Mouse (Mus musculus) hindbrain, embryonic 13.5 days (tissue): Measurements from ENCODE around the gene Gm498. TPM values are rescaled to one million over a fixed set of nuclear protein-coding genes. Genes with fewer than 3 reads are reported as not detected.

Experiments
- ATAC-seq: fragments of 200-750 bp; cut with Nextera tagmentation; 2 replicates; pipeline ENCODE4 v1.8.0; 2017; ENCODE audit warnings: moderate TSS enrichment; ENCODE audit not compliant: low FRiP score
- H3K27ac ChIP-seq: fragments of 300-500 bp; sonication (generic); 2 replicates; pipeline ENCODE4 v1.5.1; 2015; ENCODE audit warnings: inconsistent platforms, mild to moderate bottlenecking, moderate library complexity
- H3K27me3 ChIP-seq: fragments of 300-500 bp; sonication (generic); 2 replicates; pipeline ENCODE4 v1.6.1; 2015; ENCODE audit warnings: mild to moderate bottlenecking, inconsistent platforms
- H3K36me3 ChIP-seq: fragments of 300-500 bp; sonication (generic); 2 replicates; pipeline ENCODE4 v1.6.1; 2015; ENCODE audit warnings: mild to moderate bottlenecking, inconsistent platforms
- H3K4me1 ChIP-seq: fragments of 300-500 bp; sonication (generic); replicated peaks from 2 replicates; pipeline ENCODE4 v1.6.1; 2015; ENCODE audit warnings: inconsistent platforms
- H3K4me2 ChIP-seq: fragments of 300-500 bp; sonication (generic); 2 replicates; pipeline ENCODE4 v1.6.1; 2015; ENCODE audit warnings: inconsistent platforms, mild to moderate bottlenecking, moderate library complexity
- H3K4me3 ChIP-seq: fragments of 300-500 bp; sonication (generic); 2 replicates; pipeline ENCODE4 v1.5.1; 2015; ENCODE audit warnings: mild to moderate bottlenecking, inconsistent platforms
- H3K9ac ChIP-seq: fragments of 300-500 bp; sonication (generic); 2 replicates; pipeline ENCODE4 v1.6.1; 2015; ENCODE audit warnings: mild to moderate bottlenecking, inconsistent platforms
- H3K9me3 ChIP-seq: fragments of 300-500 bp; sonication (generic); 2 replicates; pipeline ENCODE4 v1.6.1; 2016; ENCODE audit warnings: inconsistent platforms
- WGBS: fragments of 180-500 bp; shearing (Covaris S2); methylation state at CpG from one replicate; pipeline ENCODE4 v1.1.7; 2015; 5-methylcytosine and 5-hydroxymethylcytosine counted together
- polyA plus RNA-seq: library from polyadenylated mRNA; unstranded; fragments of >200 nt; fragmentation: Nextera tagmentation; extraction: Ambion mirVana; gene quantifications from 2 replicates; pipeline ENCODE4 v1.2.1, GENCODE M21; 2015

Gene Gm498
- polyA plus RNA-seq, 1 experiment from 2014 or later = not detected

- Histone ChIP-seq H3K4me1 (peaks cover 64% of the 10 kb centered on the region), H3K9me3 (no peaks in the 10 kb centered on the region), H3K36me3 (peaks cover 27% of the 10 kb centered on the region), H3K9ac (0 out of 2 replicates have a peak overlapping the region, but pooled peaks have one; percentile 29), H3K27me3 (no peaks in the 10 kb centered on the region), H3K4me2 (peak overlapping the region; percentile 1; the same call in 1 of the 2 replicates), H3K27ac (no peak overlapping the region), H3K4me3 (no peak overlapping the region)
- 90% methylated on average over 2 of the region's 2 CpGs for WGBS
- no peak for ATAC-seq
Measured at GRCm38 (mm10) chr7:143834316-143834715, 32.3 kb upstream of the Gm498 start.

- no peak for ATAC-seq
- Histone ChIP-seq H3K4me2 (0 out of 2 replicates have a peak overlapping the region, but pooled peaks have one; percentile 1), H3K27ac (no peak overlapping the region), H3K9me3 (no peaks in the 10 kb centered on the region), H3K4me1 (peaks cover 63% of the 10 kb centered on the region), H3K27me3 (no peaks in the 10 kb centered on the region), H3K9ac (0 out of 2 replicates have a peak overlapping the region, but pooled peaks have one; percentile 29), H3K36me3 (peaks cover 33% of the 10 kb centered on the region), H3K4me3 (no peak overlapping the region)
- 76% methylated on average over 3 of the region's 3 CpGs for WGBS
Measured at GRCm38 (mm10) chr7:143834972-143835371, 31.7 kb upstream of the Gm498 start.

GRCm38 (mm10) chr7:143837705-143838358, 28.8 kb upstream of the Gm498 start:
- H3K4me1 ChIP-seq = peaks cover 38% of the 10 kb centered on the region
- H3K27me3 ChIP-seq = no peaks in the 10 kb centered on the region
- H3K9ac ChIP-seq = no peak overlapping the region
- 90% methylated on average over 3 of the region's 3 CpGs for WGBS
- no peak overlapping the region for H3K27ac ChIP-seq
- peaks cover 62% of the 10 kb centered on the region for H3K36me3 ChIP-seq
- H3K4me2 ChIP-seq = no peak overlapping the region
- no peak overlapping the region for H3K4me3 ChIP-seq
- H3K9me3 ChIP-seq = no peaks in the 10 kb centered on the region
- ATAC-seq = no peak

GRCm38 (mm10) chr7:143840121-143840520, 26.5 kb upstream of the Gm498 start:
- Histone ChIP-seq H3K4me2 (no peak overlapping the region), H3K4me1 (peaks cover 15% of the 10 kb centered on the region), H3K27ac (no peak overlapping the region), H3K9me3 (no peaks in the 10 kb centered on the region), H3K27me3 (no peaks in the 10 kb centered on the region), H3K9ac (no peak overlapping the region), H3K36me3 (peaks cover 82% of the 10 kb centered on the region), H3K4me3 (no peak overlapping the region)
- WGBS = 96% methylated on average over 5 of the region's 5 CpGs
- no peak for ATAC-seq

- H3K9ac ChIP-seq = no peak overlapping the region
- ATAC-seq = no peak
- H3K4me1 ChIP-seq = 0 out of 2 replicates have a peak, but pooled peaks cover 3% of the 10 kb centered on the region
- no peaks in the 10 kb centered on the region for H3K27me3 ChIP-seq
- 95% methylated on average over 8 of the region's 8 CpGs for WGBS
- H3K4me2 ChIP-seq = no peak overlapping the region
- no peak overlapping the region for H3K27ac ChIP-seq
- no peaks in the 10 kb centered on the region for H3K9me3 ChIP-seq
- no peak overlapping the region for H3K4me3 ChIP-seq
- peaks cover 94% of the 10 kb centered on the region for H3K36me3 ChIP-seq
Measured at GRCm38 (mm10) chr7:143841301-143841700, 25.3 kb upstream of the Gm498 start.

- no peak overlapping the region for H3K27ac ChIP-seq
- no peaks in the 10 kb centered on the region for H3K4me1 ChIP-seq
- no peak overlapping the region for H3K4me3 ChIP-seq
- no peaks in the 10 kb centered on the region for H3K9me3 ChIP-seq
- WGBS = 94% methylated on average over 5 of the region's 5 CpGs
- H3K9ac ChIP-seq = no peak overlapping the region
- H3K36me3 ChIP-seq = peaks cover 59% of the 10 kb centered on the region
- H3K4me2 ChIP-seq = no peak overlapping the region
- no peak for ATAC-seq
- H3K27me3 ChIP-seq = no peaks in the 10 kb centered on the region
Measured at GRCm38 (mm10) chr7:143848127-143848767, 18.4 kb upstream of the Gm498 start.

- Histone ChIP-seq H3K4me3 (no peak overlapping the region), H3K9me3 (no peaks in the 10 kb centered on the region), H3K4me2 (no peak overlapping the region), H3K4me1 (no peaks in the 10 kb centered on the region), H3K27ac (no peak overlapping the region), H3K36me3 (peaks cover 52% of the 10 kb centered on the region), H3K9ac (no peak overlapping the region), H3K27me3 (no peaks in the 10 kb centered on the region)
- no peak for ATAC-seq
- 94% methylated on average over 8 of the region's 8 CpGs for WGBS
Measured at GRCm38 (mm10) chr7:143848768-143849482, 17.7 kb upstream of the Gm498 start.

- no peaks in the 10 kb centered on the region for H3K4me1 ChIP-seq
- H3K27me3 ChIP-seq = no peaks in the 10 kb centered on the region
- H3K9ac ChIP-seq = no peak overlapping the region
- H3K4me3 ChIP-seq = no peak overlapping the region
- H3K4me2 ChIP-seq = no peak overlapping the region
- no peaks in the 10 kb centered on the region for H3K36me3 ChIP-seq
- H3K27ac ChIP-seq = no peak overlapping the region
- peaks cover 2% of the 10 kb centered on the region; the same call in 1 of the 2 replicates for H3K9me3 ChIP-seq
- 87% methylated on average over 4 of the region's 4 CpGs for WGBS
- no peak for ATAC-seq
Measured at GRCm38 (mm10) chr7:143868874-143869273, 2.2 kb downstream of the Gm498 start.

- Histone ChIP-seq H3K27me3 (no peaks in the 10 kb centered on the region), H3K27ac (no peak overlapping the region), H3K9ac (no peak overlapping the region), H3K36me3 (no peaks in the 10 kb centered on the region), H3K4me1 (no peaks in the 10 kb centered on the region), H3K4me2 (no peak overlapping the region), H3K4me3 (no peak overlapping the region), H3K9me3 (no peaks in the 10 kb centered on the region)
- 86% methylated on average over 6 of the region's 6 CpGs for WGBS
- ATAC-seq = no peak
Measured at GRCm38 (mm10) chr7:143883717-143884116, 17.1 kb downstream of the Gm498 start.

- Histone ChIP-seq H3K9ac (no peak overlapping the region), H3K27me3 (no peaks in the 10 kb centered on the region), H3K4me2 (no peak overlapping the region), H3K27ac (no peak overlapping the region), H3K4me3 (no peak overlapping the region), H3K4me1 (no peaks in the 10 kb centered on the region), H3K36me3 (no peaks in the 10 kb centered on the region), H3K9me3 (no peaks in the 10 kb centered on the region)
- no peak for ATAC-seq
- WGBS = 74% methylated on average over 2 of the region's 2 CpGs
Measured at GRCm38 (mm10) chr7:143891146-143891545, 24.5 kb downstream of the Gm498 start.

GRCm38 (mm10) chr7:143892361-143892760, 25.7 kb downstream of the Gm498 start:
- Histone ChIP-seq H3K4me3 (no peak overlapping the region), H3K27ac (no peak overlapping the region), H3K9ac (no peak overlapping the region), H3K4me2 (no peak overlapping the region), H3K27me3 (no peaks in the 10 kb centered on the region), H3K4me1 (no peaks in the 10 kb centered on the region), H3K9me3 (no peaks in the 10 kb centered on the region), H3K36me3 (no peaks in the 10 kb centered on the region)
- no peak for ATAC-seq
- 58% methylated on average over 2 of the region's 2 CpGs for WGBS

GRCm38 (mm10) chr7:143900667-143901066, 34.0 kb downstream of the Gm498 start:
- no peaks in the 10 kb centered on the region for H3K4me1 ChIP-seq
- 30% methylated on average over 2 of the region's 2 CpGs for WGBS
- H3K4me2 ChIP-seq = no peak overlapping the region
- no peaks in the 10 kb centered on the region for H3K27me3 ChIP-seq
- H3K4me3 ChIP-seq = no peak overlapping the region
- H3K9ac ChIP-seq = 0 out of 2 replicates have a peak overlapping the region, but pooled peaks have one; percentile 13
- no peak overlapping the region for H3K27ac ChIP-seq
- no peak; the same call in 1 of the 2 replicates for ATAC-seq
- H3K9me3 ChIP-seq = no peaks in the 10 kb centered on the region
- no peaks in the 10 kb centered on the region for H3K36me3 ChIP-seq
